Mouse (Mus musculus) kidney, embryonic 14.5 days (tissue): ENCODE results near the gene Phtf2. TPM values are rescaled to one million over a fixed set of nuclear protein-coding genes. Genes with fewer than 3 reads are reported as not detected.
"Not testable (repeated sequence)": the region's sequence is repeated elsewhere in the genome, so short reads cannot be mapped to it uniquely, and the experiment has no call there.

Experiments used
- ATAC-seq: fragments of 200-750 bp; cut with Nextera tagmentation; 2 replicates; pipeline ENCODE4 v1.8.0; 2017; ENCODE audit warnings: moderate number of reproducible peaks, mild to moderate bottlenecking, moderate TSS enrichment, moderate library complexity; ENCODE audit not compliant: low FRiP score, low TSS enrichment
- H3K27ac ChIP-seq: fragments of 300-500 bp; sonication (generic); 2 replicates; pipeline ENCODE4 v1.5.1; 2014; ENCODE audit warnings: low read depth, mild to moderate bottlenecking, low read length, moderate library complexity, mixed read lengths
- H3K27me3 ChIP-seq: fragments of 300-500 bp; sonication (generic); 2 replicates; pipeline ENCODE4 v1.6.1; 2014; ENCODE audit warnings: mild to moderate bottlenecking, low read length; ENCODE audit not compliant: control insufficient read depth, insufficient read depth
- H3K36me3 ChIP-seq: fragments of 300-500 bp; sonication (generic); 2 replicates; pipeline ENCODE4 v1.6.1; 2014; ENCODE audit warnings: low read length, mixed read lengths; ENCODE audit not compliant: control insufficient read depth, insufficient read depth
- H3K4me1 ChIP-seq: fragments of 300-500 bp; sonication (generic); 2 replicates; pipeline ENCODE4 v1.6.1; 2014; ENCODE audit warnings: low read length, mixed read lengths; ENCODE audit not compliant: control insufficient read depth, insufficient read depth
- H3K4me2 ChIP-seq: fragments of 300-500 bp; sonication (generic); replicated peaks from 2 replicates; pipeline ENCODE4 v1.6.1; 2014; ENCODE audit warnings: low read depth, mild to moderate bottlenecking, low read length
- H3K4me3 ChIP-seq: fragments of 300-500 bp; sonication (generic); 2 replicates; pipeline ENCODE4 v1.5.1; 2014; ENCODE audit warnings: mild to moderate bottlenecking, low read length
- H3K9ac ChIP-seq: fragments of 300-500 bp; sonication (generic); 2 replicates; pipeline ENCODE4 v1.6.1; 2014; ENCODE audit warnings: low read depth, mild to moderate bottlenecking, low read length, moderate library complexity
- H3K9me3 ChIP-seq: fragments of 300-500 bp; sonication (generic); 2 replicates; pipeline ENCODE4 v1.6.1; 2016; ENCODE audit warnings: low read length; ENCODE audit not compliant: control insufficient read depth
- WGBS: fragments of 180-500 bp; shearing (Covaris S2); extraction: QIAGEN DNeasy Blood & Tissue Kit; methylation state at CpG from one replicate; pipeline ENCODE4 v1.1.7; 2014; 5-methylcytosine and 5-hydroxymethylcytosine counted together
- polyA plus RNA-seq: library from polyadenylated mRNA; unstranded; fragments of >200 nt; fragmentation: Nextera tagmentation; extraction: Ambion mirVana; gene quantifications from 2 replicates; pipeline ENCODE4 v1.2.1, GENCODE M21; 2014

Gene Phtf2
- polyA plus RNA-seq, 1 experiment from 2014 or later = 18.9 TPM

DNA sequence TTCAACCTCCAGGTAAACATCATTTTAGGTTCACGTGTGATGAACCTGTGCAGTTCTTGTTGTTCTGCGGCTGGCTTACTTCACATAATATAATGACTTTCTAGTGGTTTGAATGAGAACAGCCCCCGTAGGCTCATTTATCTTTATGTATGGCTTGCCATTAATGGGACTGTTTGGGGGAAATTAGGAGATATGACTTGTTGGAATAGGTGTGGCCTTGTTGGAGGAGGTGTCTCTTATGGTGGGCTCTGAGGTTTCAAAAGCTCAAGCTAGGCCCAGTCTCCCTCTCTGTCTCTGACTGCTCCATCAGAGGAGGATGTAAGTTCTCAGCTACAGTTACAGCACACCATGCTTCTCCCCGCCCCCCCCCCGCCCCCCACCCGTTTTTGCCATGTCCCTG, 71.5 kb downstream of the Phtf2 start:
- Histone ChIP-seq H3K9ac (no peak overlapping the region), H3K4me1 (no peaks in the 10 kb centered on the region), H3K9me3 (no peaks in the 10 kb centered on the region), H3K27ac (no peak overlapping the region), H3K4me2 (no peak overlapping the region), H3K36me3 (peaks cover 3% of the 10 kb centered on the region; the same call in 1 of the 2 replicates), H3K4me3 (no peak overlapping the region), H3K27me3 (no peaks in the 10 kb centered on the region)
- ATAC-seq = no peak
- WGBS = 89% methylated on average over 6 of the region's 6 CpGs

- Histone ChIP-seq H3K4me2 (no peak overlapping the region), H3K36me3 (peaks cover 8% of the 10 kb centered on the region; the same call in 1 of the 2 replicates), H3K27me3 (no peaks in the 10 kb centered on the region), H3K4me3 (no peak overlapping the region), H3K27ac (no peak overlapping the region), H3K9me3 (no peaks in the 10 kb centered on the region), H3K4me1 (no peaks in the 10 kb centered on the region), H3K9ac (no peak overlapping the region)
- no peak for ATAC-seq
- 90% methylated on average over 5 of the region's 5 CpGs for WGBS
Observed at GRCm38 (mm10) chr5:20795932-20796331, 86.0 kb downstream of the Phtf2 start.

DNA sequence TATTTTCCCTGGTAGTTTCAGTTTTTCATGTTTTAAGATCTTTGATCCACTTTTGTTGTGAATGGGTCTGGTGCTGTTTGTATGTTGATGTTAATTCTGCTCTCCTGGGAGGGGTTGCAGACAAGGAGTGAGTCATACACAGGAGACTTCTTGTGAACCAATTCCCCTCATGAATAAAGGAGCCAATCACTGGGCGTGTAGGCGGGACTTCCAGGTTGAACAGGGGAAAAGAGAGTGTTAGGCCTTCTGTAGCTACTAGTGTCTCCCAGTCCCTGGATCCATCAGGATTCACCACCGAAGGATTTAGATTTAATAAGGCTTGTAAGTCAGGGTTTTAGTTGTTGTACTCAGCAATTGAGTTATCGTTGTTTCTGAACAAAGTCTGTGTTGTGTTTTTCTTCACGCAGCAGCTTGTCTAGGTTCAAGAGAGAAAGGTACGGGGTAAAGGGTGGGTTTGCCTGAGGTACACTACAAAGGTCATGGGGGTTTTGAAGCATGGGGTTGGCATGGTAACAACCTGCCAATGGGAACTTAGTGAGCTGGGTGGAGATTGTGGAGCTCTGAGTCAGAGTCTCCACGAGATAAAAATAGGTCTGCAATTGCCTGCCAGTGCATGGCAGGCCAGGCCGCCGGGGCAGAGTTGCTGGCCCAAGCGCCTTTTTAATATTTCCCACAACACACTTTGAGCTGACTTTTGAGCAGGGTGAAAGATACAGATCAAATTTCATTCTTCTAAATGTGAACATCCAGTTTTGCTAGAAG, 90.0 kb downstream of the Phtf2 start:
- Histone ChIP-seq H3K4me1 (no peaks in the 10 kb centered on the region), H3K27ac (no peak overlapping the region), H3K9ac (no peak overlapping the region), H3K4me3 (no peak overlapping the region), H3K36me3 (peaks cover 8% of the 10 kb centered on the region; the same call in 1 of the 2 replicates), H3K27me3 (no peaks in the 10 kb centered on the region), H3K4me2 (no peak overlapping the region), H3K9me3 (no peaks in the 10 kb centered on the region)
- no peak for ATAC-seq
- WGBS = 89% methylated on average over 10 of the region's 10 CpGs

GRCm38 (mm10) chr5:20786471-20786870, 95.5 kb downstream of the Phtf2 start:
- not testable (repeated sequence) for H3K36me3 ChIP-seq, H3K27me3 ChIP-seq, H3K4me2 ChIP-seq, H3K27ac ChIP-seq, H3K4me1 ChIP-seq, H3K4me3 ChIP-seq, H3K9ac ChIP-seq, ATAC-seq, H3K9me3 ChIP-seq
- WGBS = 95% methylated on average over 3 of the region's 5 CpGs

DNA sequence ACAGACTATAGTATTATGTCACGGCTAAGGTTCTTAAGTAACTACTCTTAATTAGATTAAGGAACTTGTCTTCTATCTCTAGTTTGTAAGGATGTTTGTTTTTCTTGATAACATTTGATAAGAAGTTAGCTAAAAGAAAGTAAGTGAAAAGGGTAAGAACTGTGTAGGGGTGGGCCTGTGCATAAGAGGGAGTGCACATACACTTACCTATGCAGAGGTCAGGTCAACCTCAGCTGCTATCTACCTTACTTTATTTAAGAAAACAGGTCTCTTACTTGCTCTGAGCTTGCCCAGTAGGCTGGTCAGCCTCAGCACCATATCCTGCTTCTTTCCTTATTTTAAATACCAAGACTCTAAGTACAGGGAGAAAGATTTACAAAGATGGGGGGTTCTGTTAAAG, 100.8 kb downstream of the Phtf2 start:
- no peak overlapping the region for H3K9ac ChIP-seq
- H3K27ac ChIP-seq = no peak overlapping the region
- no peak overlapping the region for H3K4me2 ChIP-seq
- H3K9me3 ChIP-seq = no peaks in the 10 kb centered on the region
- no peak overlapping the region for H3K4me3 ChIP-seq
- ATAC-seq = no peak
- H3K4me1 ChIP-seq = no peaks in the 10 kb centered on the region
- WGBS = 96% methylated on average over 1 of the region's 1 CpGs
- no peaks in the 10 kb centered on the region for H3K27me3 ChIP-seq
- H3K36me3 ChIP-seq = peaks cover 9% of the 10 kb centered on the region; the same call in 1 of the 2 replicates

- 76% methylated on average over 2 of the region's 2 CpGs for WGBS
- no peak for ATAC-seq
Observed at GRCm38 (mm10) chr5:20779191-20779590, 102.7 kb downstream of the Phtf2 start.

DNA sequence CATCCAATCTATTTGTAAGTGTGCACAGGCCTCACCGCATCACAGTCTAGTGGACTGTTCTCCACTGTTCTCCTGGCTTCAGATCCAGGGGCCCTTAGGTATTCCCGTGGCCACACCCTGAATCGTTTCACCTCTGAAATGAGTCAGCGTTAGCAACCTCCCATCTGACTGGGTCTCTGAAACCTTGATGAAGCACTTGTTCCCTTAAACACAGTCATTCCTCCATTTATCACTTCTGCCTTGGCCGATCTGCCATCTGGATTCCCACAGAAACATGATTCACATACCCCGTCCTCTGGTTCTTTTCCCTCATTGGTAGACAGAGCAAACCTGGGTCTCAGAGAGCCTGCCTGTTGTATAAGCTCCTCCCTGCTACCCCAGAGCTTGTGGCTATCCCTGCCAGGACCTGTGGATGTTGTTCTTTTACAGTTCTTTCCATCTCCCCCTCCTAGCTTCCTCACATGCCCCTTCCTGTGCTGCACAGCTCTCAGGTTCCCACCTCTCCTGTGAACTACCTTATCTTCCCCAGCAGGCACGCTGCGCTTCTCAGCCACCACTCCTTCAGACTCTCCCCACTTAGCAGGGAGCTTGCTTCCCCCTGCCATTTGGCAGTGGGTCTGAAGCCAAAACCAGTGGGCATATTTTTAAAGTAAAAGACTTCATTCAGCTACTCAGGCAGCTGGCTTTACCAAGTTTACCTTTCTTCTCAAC, 103.5 kb downstream of the Phtf2 start:
- no peak for ATAC-seq
- WGBS = 80% methylated on average over 8 of the region's 8 CpGs
- H3K27ac ChIP-seq = no peak overlapping the region

More at GRCm38 (mm10) chr5:20779191-20779590, 102.7 kb downstream of the Phtf2 start:
- Histone ChIP-seq H3K4me3 (no peak overlapping the region), H3K9me3 (no peaks in the 10 kb centered on the region), H3K4me1 (no peaks in the 10 kb centered on the region), H3K27ac (no peak overlapping the region), H3K4me2 (no peak overlapping the region), H3K27me3 (no peaks in the 10 kb centered on the region), H3K9ac (no peak overlapping the region), H3K36me3 (0 out of 2 replicates have a peak, but pooled peaks cover 9% of the 10 kb centered on the region)

DNA sequence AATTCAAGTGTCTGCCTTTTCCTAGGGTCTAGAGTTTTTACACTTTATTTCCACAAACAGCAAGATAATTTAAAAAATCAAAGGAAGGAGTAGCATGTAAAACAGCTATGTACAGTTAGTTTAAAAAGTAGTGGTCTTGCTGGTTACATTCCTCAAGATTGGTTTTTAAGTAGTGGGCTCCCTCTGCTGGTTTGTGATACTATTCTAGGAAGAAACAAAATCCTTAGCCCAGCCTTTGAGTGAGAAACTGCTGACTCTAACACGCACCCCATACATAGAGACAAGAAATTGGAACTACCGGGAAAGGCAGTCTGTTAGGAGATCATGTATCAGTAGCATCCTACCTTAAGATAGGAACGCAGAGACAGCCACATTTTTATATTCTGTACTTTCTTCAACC, 108.6 kb downstream of the Phtf2 start:
- peaks cover 15% of the 10 kb centered on the region; the same call in 1 of the 2 replicates for H3K36me3 ChIP-seq
- no peak overlapping the region for H3K9ac ChIP-seq
- no peak overlapping the region for H3K4me2 ChIP-seq
- no peak for ATAC-seq
- no peaks in the 10 kb centered on the region for H3K27me3 ChIP-seq
- no peak overlapping the region for H3K4me3 ChIP-seq
- H3K4me1 ChIP-seq = no peaks in the 10 kb centered on the region
- 54% methylated on average over 3 of the region's 3 CpGs for WGBS
- no peak overlapping the region for H3K27ac ChIP-seq
- no peaks in the 10 kb centered on the region for H3K9me3 ChIP-seq

More for the DNA sequence above, 103.5 kb downstream of the Phtf2 start:
- H3K4me2 ChIP-seq = no peak overlapping the region
- no peak overlapping the region for H3K9ac ChIP-seq
- H3K27me3 ChIP-seq = no peaks in the 10 kb centered on the region
- no peak overlapping the region for H3K4me3 ChIP-seq
- H3K36me3 ChIP-seq = 0 out of 2 replicates have a peak, but pooled peaks cover 9% of the 10 kb centered on the region
- no peaks in the 10 kb centered on the region for H3K9me3 ChIP-seq
- no peaks in the 10 kb centered on the region for H3K4me1 ChIP-seq

DNA sequence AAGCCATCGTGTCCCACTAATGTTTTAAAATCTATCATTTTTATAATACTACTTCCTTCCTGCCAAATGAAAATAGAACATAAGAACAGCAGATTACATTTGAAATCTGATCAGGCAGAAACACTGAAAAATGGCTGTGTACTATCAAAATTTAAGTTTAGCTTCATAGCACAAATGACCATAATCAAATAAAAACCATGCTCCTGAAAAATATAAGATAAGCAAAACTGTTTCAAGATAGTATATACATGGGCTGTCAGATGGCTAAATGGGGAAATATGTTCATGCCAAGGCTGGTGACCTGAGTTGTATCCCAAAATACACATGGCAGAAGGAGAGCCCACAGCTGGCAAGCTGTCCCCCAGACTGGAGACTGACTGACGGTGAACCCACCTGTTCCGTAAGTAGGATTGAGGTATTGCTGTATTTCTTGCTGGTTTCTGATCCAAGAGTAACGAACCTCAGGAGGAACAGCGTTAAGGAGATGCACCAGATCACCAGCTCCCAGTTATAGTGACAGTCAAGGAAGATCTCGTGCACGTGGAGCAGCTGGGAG, 116.5 kb downstream of the Phtf2 start:
- no peak overlapping the region for H3K4me2 ChIP-seq
- H3K27me3 ChIP-seq = no peaks in the 10 kb centered on the region
- no peaks in the 10 kb centered on the region for H3K9me3 ChIP-seq
- peaks cover 11% of the 10 kb centered on the region; the same call in 1 of the 2 replicates for H3K36me3 ChIP-seq
- 90% methylated on average over 7 of the region's 7 CpGs for whole genome bisulfite sequencing
- no peak overlapping the region for H3K27ac ChIP-seq
- H3K4me1 ChIP-seq = no peaks in the 10 kb centered on the region
- no peak overlapping the region for H3K9ac ChIP-seq
- no peak overlapping the region for H3K4me3 ChIP-seq
- no peak for ATAC-seq
